Mouse (Mus musculus): ENCODE measurements at regions not wholly inside any gene's neighbourhood (a gene's known extent, or its start where the extent isn't known, plus 50 kb on each side); places are given as distances from the start of the nearest gene placed in this dataset.

- 56% methylated on average over 11 of the region's 11 CpGs for WGBS
- Histone ChIP-seq H3K36me3 (ENCODE audit: control insufficient read depth, insufficient read depth, low read length) (no peaks in the 10 kb centered on the region), H3K27ac (ENCODE audit: insufficient read depth, low read depth, low read length) (no peak overlapping the region), H3K4me3 (ENCODE audit: low read depth, low read length) (no peak overlapping the region), H3K4me1 (ENCODE audit: control insufficient read depth, insufficient read depth, insufficient read length, low read length) (no peaks in the 10 kb centered on the region), H3K27me3 (ENCODE audit: control insufficient read depth, insufficient read depth, low read length) (no peaks in the 10 kb centered on the region)
- no peak for TF ChIP-seq POLR2A (IDR thresholded peaks at IDR 0.05; ENCODE audit: low read depth, low read length)
- TF ChIP-seq CTCF (IDR thresholded peaks at IDR 0.05; ENCODE audit: extremely low read depth, insufficient read length, insufficient replicate concordance, low read depth, low read length), result no peak
Measured at GRCm38 (mm10) chr5:126705871-126706270, 535.7 kb upstream of the Tmem132c start.

DNA sequence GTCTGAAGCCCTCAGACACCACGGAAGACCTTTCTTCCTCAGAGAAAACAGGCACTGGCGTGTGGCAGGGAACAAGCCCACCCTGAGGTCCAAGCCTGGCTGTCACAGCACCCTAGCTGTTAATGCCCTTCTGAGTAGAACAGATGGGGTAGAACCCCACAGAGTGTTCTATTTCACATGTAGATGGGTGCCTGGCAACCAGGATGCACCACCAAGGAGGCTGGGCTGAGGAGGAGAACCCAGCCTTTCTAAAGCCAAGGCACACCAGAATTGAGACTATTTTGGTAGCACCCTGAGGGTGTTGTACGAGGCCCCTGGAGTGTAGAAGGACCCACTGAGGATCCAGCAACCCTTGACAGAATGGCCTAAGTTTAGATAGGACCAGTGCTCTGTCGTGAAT lies 534.9 kb upstream of the Tmem132c start:
- 65% methylated on average over 4 of the region's 4 CpGs for WGBS
- TF ChIP-seq POLR2A (IDR thresholded peaks at IDR 0.05; ENCODE audit: low read depth, low read length) (no peak), CTCF (IDR thresholded peaks at IDR 0.05; ENCODE audit: extremely low read depth, insufficient read length, insufficient replicate concordance, low read depth, low read length) (no peak)
- Histone ChIP-seq H3K27me3 (ENCODE audit: control insufficient read depth, insufficient read depth, low read length) (no peaks in the 10 kb centered on the region), H3K36me3 (ENCODE audit: control insufficient read depth, insufficient read depth, low read length) (no peaks in the 10 kb centered on the region), H3K27ac (ENCODE audit: insufficient read depth, low read depth, low read length) (no peak overlapping the region), H3K4me3 (ENCODE audit: low read depth, low read length) (no peak overlapping the region), H3K4me1 (ENCODE audit: control insufficient read depth, insufficient read depth, insufficient read length, low read length) (no peaks in the 10 kb centered on the region)

GRCm38 (mm10) chr5:126714672-126715071 lies 526.9 kb upstream of the Tmem132c start:
- no peak overlapping the region for H3K27ac ChIP-seq (ENCODE audit: insufficient read depth, low read depth, low read length)
- TF ChIP-seq CTCF (IDR thresholded peaks at IDR 0.05; ENCODE audit: extremely low read depth, insufficient read length, insufficient replicate concordance, low read depth, low read length) (no peak), POLR2A (IDR thresholded peaks at IDR 0.05; ENCODE audit: low read depth, low read length) (no peak)
- H3K27me3 ChIP-seq (ENCODE audit: control insufficient read depth, insufficient read depth, low read length), result no peaks in the 10 kb centered on the region
- 55% methylated on average over 6 of the region's 6 CpGs for WGBS
- H3K4me1 ChIP-seq (ENCODE audit: control insufficient read depth, insufficient read depth, insufficient read length, low read length), result no peaks in the 10 kb centered on the region
- H3K4me3 ChIP-seq (ENCODE audit: low read depth, low read length), result no peak overlapping the region
- H3K36me3 ChIP-seq (ENCODE audit: control insufficient read depth, insufficient read depth, low read length), result no peaks in the 10 kb centered on the region

- TF ChIP-seq POLR2A (IDR thresholded peaks at IDR 0.05; ENCODE audit: low read depth, low read length) (no peak), CTCF (IDR thresholded peaks at IDR 0.05; ENCODE audit: extremely low read depth, insufficient read length, insufficient replicate concordance, low read depth, low read length) (no peak)
- Histone ChIP-seq H3K27me3 (ENCODE audit: control insufficient read depth, insufficient read depth, low read length) (no peaks in the 10 kb centered on the region), H3K27ac (ENCODE audit: insufficient read depth, low read depth, low read length) (no peak overlapping the region), H3K36me3 (ENCODE audit: control insufficient read depth, insufficient read depth, low read length) (no peaks in the 10 kb centered on the region), H3K4me3 (ENCODE audit: low read depth, low read length) (no peak overlapping the region), H3K4me1 (ENCODE audit: control insufficient read depth, insufficient read depth, insufficient read length, low read length) (no peaks in the 10 kb centered on the region)
- 96% methylated on average over 2 of the region's 2 CpGs for WGBS
Measured at GRCm38 (mm10) chr5:126718421-126718820, 523.2 kb upstream of the Tmem132c start.

GRCm38 (mm10) chr5:126721300-126721699 lies 520.3 kb upstream of the Tmem132c start:
- Histone ChIP-seq H3K27me3 (ENCODE audit: control insufficient read depth, insufficient read depth, low read length) (no peaks in the 10 kb centered on the region), H3K4me1 (ENCODE audit: control insufficient read depth, insufficient read depth, insufficient read length, low read length) (no peaks in the 10 kb centered on the region), H3K4me3 (ENCODE audit: low read depth, low read length) (no peak overlapping the region), H3K27ac (ENCODE audit: insufficient read depth, low read depth, low read length) (no peak overlapping the region), H3K36me3 (ENCODE audit: control insufficient read depth, insufficient read depth, low read length) (no peaks in the 10 kb centered on the region)
- TF ChIP-seq CTCF (IDR thresholded peaks at IDR 0.05; ENCODE audit: extremely low read depth, insufficient read length, insufficient replicate concordance, low read depth, low read length) (no peak), POLR2A (IDR thresholded peaks at IDR 0.05; ENCODE audit: low read depth, low read length) (no peak)
- WGBS, result 69% methylated on average over 2 of the region's 2 CpGs

DNA sequence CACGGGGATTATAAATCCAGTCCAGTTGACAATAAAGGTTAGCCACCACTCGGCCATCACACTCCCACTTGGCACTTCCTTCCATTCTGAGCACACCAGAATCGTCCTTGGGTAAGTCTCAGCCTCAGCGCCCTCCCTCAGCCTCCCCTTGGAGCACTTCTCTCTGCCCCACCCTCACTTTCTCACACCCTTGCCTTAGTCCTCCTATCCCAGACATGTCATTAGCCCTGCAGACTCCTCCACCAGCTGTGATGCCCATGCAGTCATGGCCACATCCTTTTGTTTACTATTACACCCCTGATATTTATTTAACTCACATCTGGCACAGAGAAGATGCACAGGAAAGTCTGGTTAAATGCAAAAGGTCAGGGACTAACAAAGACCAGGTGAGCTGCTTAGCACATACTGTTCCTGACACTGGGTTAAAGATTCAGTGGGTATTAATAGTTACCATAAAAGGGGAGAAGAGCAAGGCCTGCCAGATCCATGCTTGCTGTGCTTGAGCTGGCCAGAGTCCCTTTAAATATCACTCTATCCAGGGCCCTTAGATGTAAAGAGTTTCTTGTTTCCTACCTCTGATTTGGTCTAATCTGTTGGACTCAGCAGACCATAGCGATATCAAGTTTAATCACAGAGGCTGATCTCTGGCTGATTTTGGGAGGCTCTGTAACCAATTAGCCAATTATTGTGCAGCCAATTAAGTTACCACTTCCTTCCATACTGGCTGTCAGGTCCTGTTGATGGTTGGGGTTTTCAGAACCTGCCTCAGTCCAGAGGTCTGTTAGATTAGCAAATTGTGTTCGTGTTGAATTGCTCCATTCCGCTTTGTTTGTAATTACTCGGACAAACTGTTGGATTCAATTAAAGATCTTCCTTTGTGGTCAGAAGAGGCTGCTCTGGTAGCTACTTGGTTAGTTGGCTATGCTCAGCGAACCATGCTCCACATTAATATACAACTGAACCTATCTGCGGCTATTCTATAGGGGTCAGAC lies 518.0 kb upstream of the Tmem132c start:
- no peaks in the 10 kb centered on the region for H3K36me3 ChIP-seq (ENCODE audit: control insufficient read depth, insufficient read depth, low read length)
- WGBS, result 68% methylated on average over 10 of the region's 10 CpGs
- no peaks in the 10 kb centered on the region for H3K27me3 ChIP-seq (ENCODE audit: control insufficient read depth, insufficient read depth, low read length)
- TF ChIP-seq POLR2A (IDR thresholded peaks at IDR 0.05; ENCODE audit: low read depth, low read length) (no peak), CTCF (IDR thresholded peaks at IDR 0.05; ENCODE audit: extremely low read depth, insufficient read length, insufficient replicate concordance, low read depth, low read length) (no peak)
- no peaks in the 10 kb centered on the region for H3K4me1 ChIP-seq (ENCODE audit: control insufficient read depth, insufficient read depth, insufficient read length, low read length)
- H3K4me3 ChIP-seq (ENCODE audit: low read depth, low read length), result no peak overlapping the region
- H3K27ac ChIP-seq (ENCODE audit: insufficient read depth, low read depth, low read length), result no peak overlapping the region

GRCm38 (mm10) chr5:126724329-126724728 lies 517.3 kb upstream of the Tmem132c start:
- no peak overlapping the region for H3K27ac ChIP-seq (ENCODE audit: insufficient read depth, low read depth, low read length)
- H3K27me3 ChIP-seq (ENCODE audit: control insufficient read depth, insufficient read depth, low read length), result no peaks in the 10 kb centered on the region
- no peak overlapping the region for H3K4me3 ChIP-seq (ENCODE audit: low read depth, low read length)
- no peaks in the 10 kb centered on the region for H3K4me1 ChIP-seq (ENCODE audit: control insufficient read depth, insufficient read depth, insufficient read length, low read length)
- TF ChIP-seq CTCF (IDR thresholded peaks at IDR 0.05; ENCODE audit: extremely low read depth, insufficient read length, insufficient replicate concordance, low read depth, low read length) (no peak), POLR2A (IDR thresholded peaks at IDR 0.05; ENCODE audit: low read depth, low read length) (no peak)
- H3K36me3 ChIP-seq (ENCODE audit: control insufficient read depth, insufficient read depth, low read length), result no peaks in the 10 kb centered on the region
- WGBS, result 88% methylated on average over 9 of the region's 9 CpGs

All from small intestine, adult 2 months (tissue).